Mouse (Mus musculus) bone marrow macrophage, adult 2 months (primary cell): ENCODE results near the gene Zdhhc14. TPM values are rescaled to one million over a fixed set of nuclear protein-coding genes. Genes with fewer than 3 reads are reported as not detected.

ENCODE experiments used
- H3K27ac ChIP-seq: 2 replicates; pipeline ENCODE4 v1.5.1; 2012; ENCODE audit warnings: low read depth, low read length; ENCODE audit not compliant: insufficient read depth
- H3K4me1 ChIP-seq: 2 replicates; pipeline ENCODE4 v1.6.1; 2012; ENCODE audit warnings: low read length; ENCODE audit not compliant: control insufficient read depth, insufficient read depth
- H3K4me3 ChIP-seq: 2 replicates; pipeline ENCODE4 v1.5.1; 2012; ENCODE audit warnings: mild to moderate bottlenecking, low read length, moderate library complexity; ENCODE audit not compliant: insufficient read depth
- CTCF ChIP-seq: IDR thresholded peaks from 2 replicates; pipeline ENCODE4 v1.5.1; 2012; ENCODE audit warnings: low read depth, mild to moderate bottlenecking, low read length, moderate library complexity
- POLR2A ChIP-seq: IDR thresholded peaks from 2 replicates; pipeline ENCODE4 v1.6.1; 2012; ENCODE audit warnings: mild to moderate bottlenecking, low read depth, low read length, borderline replicate concordance
- polyA plus RNA-seq: library from polyadenylated mRNA; stranded (reverse); fragments of >200 nt; gene quantifications from 2 replicates; pipeline ENCODE4 v1.2.4, GENCODE M21; 2012; ENCODE audit not compliant: missing spikeins, insufficient read depth, insufficient read length

Gene Zdhhc14
- polyA plus RNA-seq, 1 experiment = 47.0 TPM

GRCm38 (mm10) chr17:5718768-5719387 is 226.5 kb downstream of the Zdhhc14 start:
- Histone ChIP-seq H3K4me3 (no peak overlapping the region), H3K4me1 (peaks cover 10% of the 10 kb centered on the region), H3K27ac (no peak overlapping the region)
- TF ChIP-seq POLR2A = no peak
- TF ChIP-seq CTCF = no peak

GRCm38 (mm10) chr17:5722802-5723201 is 230.4 kb downstream of the Zdhhc14 start:
- H3K27ac ChIP-seq = no peak overlapping the region
- TF ChIP-seq CTCF (no peak), POLR2A (no peak)

GRCm38 (mm10) chr17:5723601-5724189 is 231.3 kb downstream of the Zdhhc14 start:
- no peak for TF ChIP-seq POLR2A
- TF ChIP-seq CTCF = no peak
- Histone ChIP-seq H3K27ac (no peak overlapping the region), H3K4me3 (no peak overlapping the region), H3K4me1 (peaks cover 31% of the 10 kb centered on the region)

More at GRCm38 (mm10) chr17:5722802-5723201, 230.4 kb downstream of the Zdhhc14 start:
- Histone ChIP-seq H3K4me1 (peaks cover 23% of the 10 kb centered on the region), H3K4me3 (no peak overlapping the region)

- Histone ChIP-seq H3K4me1 (peaks cover 70% of the 10 kb centered on the region), H3K27ac (peak overlapping the region; percentile 89)
- TF ChIP-seq CTCF = no peak
- TF ChIP-seq POLR2A = no peak
Measured at GRCm38 (mm10) chr17:5729587-5730125, 237.3 kb downstream of the Zdhhc14 start.

GRCm38 (mm10) chr17:5730538-5730937 is 238.2 kb downstream of the Zdhhc14 start:
- Histone ChIP-seq H3K4me3 (no peak overlapping the region), H3K4me1 (peaks cover 70% of the 10 kb centered on the region), H3K27ac (peak overlapping the region; percentile 92)
- TF ChIP-seq POLR2A (no peak), CTCF (no peak)

More at GRCm38 (mm10) chr17:5729587-5730125, 237.3 kb downstream of the Zdhhc14 start:
- no peak overlapping the region for H3K4me3 ChIP-seq

- Histone ChIP-seq H3K4me3 (no peak overlapping the region), H3K4me1 (peaks cover 48% of the 10 kb centered on the region), H3K27ac (no peak overlapping the region)
- peak; percentile 81 for TF ChIP-seq CTCF
- TF ChIP-seq POLR2A = no peak
Measured at GRCm38 (mm10) chr17:5733400-5733799, 241.0 kb downstream of the Zdhhc14 start.

- Histone ChIP-seq H3K27ac (no peak overlapping the region), H3K4me3 (no peak overlapping the region), H3K4me1 (0 out of 2 replicates have a peak, but pooled peaks cover 3% of the 10 kb centered on the region)
- TF ChIP-seq POLR2A = no peak
- TF ChIP-seq CTCF = no peak
Measured at GRCm38 (mm10) chr17:5741061-5741460, 248.7 kb downstream of the Zdhhc14 start.

- Histone ChIP-seq H3K27ac (no peak overlapping the region), H3K4me3 (no peak overlapping the region), H3K4me1 (peaks cover 9% of the 10 kb centered on the region)
- TF ChIP-seq CTCF = no peak
- no peak for TF ChIP-seq POLR2A
Measured at GRCm38 (mm10) chr17:5744016-5744415, 251.7 kb downstream of the Zdhhc14 start.

GRCm38 (mm10) chr17:5746378-5746777 is 254.0 kb downstream of the Zdhhc14 start:
- Histone ChIP-seq H3K4me1 (peaks cover 10% of the 10 kb centered on the region), H3K27ac (no peak overlapping the region), H3K4me3 (no peak overlapping the region)
- TF ChIP-seq CTCF (no peak), POLR2A (no peak)

- Histone ChIP-seq H3K27ac (no peak overlapping the region), H3K4me3 (no peak overlapping the region), H3K4me1 (peaks cover 10% of the 10 kb centered on the region)
- TF ChIP-seq POLR2A (no peak), CTCF (no peak)
Measured at GRCm38 (mm10) chr17:5747539-5748500, 255.5 kb downstream of the Zdhhc14 start.
